Mouse (Mus musculus) testis, postnatal 14 days (tissue): ENCODE results near the gene Ank3.
A peak's percentile ranks its signal among the peaks of the same experiment; 100 is the strongest.

Source experiments
- DNase-seq: peaks from one replicate; pipeline ENCODE4 v3.0.0; 2021; ENCODE audit warnings: low spot score

The Ank3 gene

DNA sequence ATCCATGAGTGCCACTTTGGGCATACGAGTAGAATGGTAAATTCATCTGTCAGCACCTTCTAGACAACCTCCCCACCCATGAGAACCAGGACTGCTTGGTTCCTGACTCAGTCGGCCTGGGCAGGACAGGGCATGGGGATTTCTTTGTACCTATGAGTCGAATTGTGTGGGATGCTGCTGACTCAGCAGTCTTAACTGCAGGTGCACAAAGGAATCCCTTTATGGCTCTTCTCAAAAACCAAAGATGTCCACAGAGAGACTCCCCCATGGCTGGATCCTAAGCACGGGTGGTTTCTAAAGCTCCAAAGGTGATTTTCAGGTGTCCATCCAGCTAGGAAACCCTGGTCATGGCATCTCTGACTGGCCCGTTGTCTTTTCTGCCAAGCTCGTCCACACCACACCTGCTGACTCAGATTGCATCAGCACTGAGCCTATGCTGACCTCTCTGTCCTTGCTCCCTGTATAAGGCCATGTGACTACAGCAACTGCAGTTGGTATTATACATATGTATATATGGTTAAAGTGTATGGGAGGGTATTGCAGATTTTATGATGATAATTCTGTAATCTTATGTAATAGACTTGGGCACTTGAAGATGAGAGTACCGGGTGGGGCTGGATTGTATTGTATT lies 538.8 kb downstream of the Ank3 start:
- DNase-seq, result no peak

DNA sequence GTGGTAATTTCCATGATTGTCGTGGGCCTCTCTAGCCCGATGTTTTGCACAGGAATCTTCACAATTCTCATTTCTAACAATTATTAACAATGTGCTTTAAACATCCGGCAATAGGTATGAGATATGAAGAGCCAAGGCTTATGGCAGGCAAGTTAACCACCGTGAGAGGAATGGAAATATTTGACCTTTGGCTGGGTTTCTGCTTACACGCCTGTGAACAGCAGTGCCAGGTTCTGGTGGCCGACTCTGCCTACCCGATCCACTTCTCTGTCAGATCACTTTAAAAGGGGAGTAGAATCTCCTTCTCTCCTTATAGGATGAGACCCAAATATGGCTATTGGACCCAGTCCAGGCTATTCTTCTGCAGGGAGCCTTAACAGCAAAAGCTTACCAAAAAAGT lies 540.6 kb downstream of the Ank3 start:
- DNase-seq, result no peak

DNA sequence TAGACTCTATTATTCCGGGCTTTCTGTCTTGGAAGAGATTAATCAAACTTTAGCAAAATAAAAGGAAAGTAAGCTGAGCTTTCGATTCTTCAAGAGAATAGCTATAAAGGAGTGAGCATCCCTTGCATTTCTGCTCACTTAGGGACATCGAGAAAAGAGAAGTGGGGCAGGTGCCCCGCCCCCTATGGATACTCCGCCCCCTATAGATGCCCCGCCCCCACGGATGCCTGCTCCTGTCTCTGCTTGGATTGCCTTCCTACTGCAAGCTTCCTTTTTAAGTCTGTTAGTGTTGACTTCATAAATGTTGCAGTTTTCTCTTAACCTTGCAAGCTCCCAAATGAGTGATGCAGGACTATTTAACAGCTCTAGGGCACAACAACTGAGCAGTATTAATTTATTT lies 541.4 kb downstream of the Ank3 start:
- no peak for DNase-seq

- no peak for DNase-seq
These were observed 542.4 kb downstream of the Ank3 start for GRCm38 (mm10) chr10:69941001-69941400.

DNA sequence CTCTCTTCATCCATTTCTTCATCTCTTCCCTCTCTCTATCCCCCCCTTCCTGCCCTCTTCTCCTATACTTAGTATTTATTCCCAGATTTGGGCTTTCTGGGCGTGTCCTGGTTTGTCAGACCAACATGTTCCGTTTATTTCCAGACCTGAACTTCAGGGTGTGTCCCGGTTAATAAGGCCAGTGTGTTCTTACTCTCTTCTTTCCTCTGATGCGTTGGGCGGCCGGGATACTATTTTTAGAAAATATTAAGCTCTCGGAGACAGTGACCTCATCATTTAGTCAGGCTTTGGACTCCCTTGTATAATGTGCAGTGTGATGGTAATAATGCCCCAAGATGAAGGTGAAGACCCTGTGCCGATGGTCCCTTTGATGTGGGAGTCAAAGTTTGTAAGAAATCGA lies 546.3 kb downstream of the Ank3 start:
- DNase-seq, result no peak

- DNase-seq, result no peak
These were observed 547.3 kb downstream of the Ank3 start for GRCm38 (mm10) chr10:69945870-69946269.

DNA sequence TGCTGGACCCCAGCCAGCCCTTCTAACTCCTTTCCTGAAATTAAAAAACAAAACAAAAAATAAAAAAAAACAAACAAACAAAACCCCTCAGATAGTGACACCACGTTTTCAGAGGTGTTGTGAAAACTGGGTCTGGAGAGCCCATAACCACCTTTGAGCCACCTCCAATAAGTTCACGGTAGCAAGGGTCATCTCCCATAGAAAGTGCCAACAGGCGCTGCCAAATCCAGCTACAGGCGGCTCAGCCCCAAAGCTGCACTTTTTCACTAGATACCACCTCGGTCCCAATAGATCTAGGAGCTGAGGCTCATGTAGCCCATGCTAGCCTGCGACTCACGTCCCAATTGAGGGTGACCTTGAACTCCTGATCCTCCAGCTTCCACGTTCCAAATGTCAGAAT lies 547.7 kb downstream of the Ank3 start:
- no peak for DNase-seq

DNA sequence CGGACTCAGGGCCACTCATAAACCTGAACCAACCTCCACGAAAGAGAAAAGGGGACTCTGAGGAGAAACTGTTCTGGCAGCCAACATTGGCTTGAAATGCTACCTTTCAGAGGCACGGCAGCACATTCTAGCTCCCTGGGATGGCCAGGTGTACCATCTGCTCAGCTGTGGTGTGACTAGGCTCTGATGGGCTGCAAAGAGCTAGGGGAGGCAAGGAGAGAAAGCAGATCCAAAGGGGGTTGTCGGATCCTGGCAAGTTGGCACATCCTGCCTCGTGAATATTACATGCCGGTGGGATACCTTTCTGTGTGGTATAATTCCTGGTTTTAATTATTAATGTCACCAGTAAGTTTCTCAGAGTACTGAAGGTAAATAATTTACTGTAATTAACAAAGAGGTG lies 548.5 kb downstream of the Ank3 start:
- no peak for DNase-seq

GRCm38 (mm10) chr10:69950236-69950918 lies 551.8 kb downstream of the Ank3 start:
- no peak for DNase-seq

DNA sequence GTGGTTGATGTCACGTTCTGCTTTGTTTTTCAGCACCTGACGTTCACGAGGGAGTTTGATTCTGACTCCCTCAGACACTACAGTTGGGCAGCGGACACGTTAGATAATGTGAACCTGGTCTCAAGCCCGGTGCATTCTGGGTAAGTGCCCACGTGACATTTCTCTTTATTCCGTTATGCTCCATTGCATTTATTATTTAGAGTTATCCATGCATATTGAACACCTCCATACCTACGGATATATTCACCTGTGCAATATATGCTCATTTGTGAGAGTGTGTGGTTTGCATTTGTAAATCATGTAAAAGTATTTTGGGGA lies 552.3 kb downstream of the Ank3 start:
- DNase-seq, result no peak

DNA sequence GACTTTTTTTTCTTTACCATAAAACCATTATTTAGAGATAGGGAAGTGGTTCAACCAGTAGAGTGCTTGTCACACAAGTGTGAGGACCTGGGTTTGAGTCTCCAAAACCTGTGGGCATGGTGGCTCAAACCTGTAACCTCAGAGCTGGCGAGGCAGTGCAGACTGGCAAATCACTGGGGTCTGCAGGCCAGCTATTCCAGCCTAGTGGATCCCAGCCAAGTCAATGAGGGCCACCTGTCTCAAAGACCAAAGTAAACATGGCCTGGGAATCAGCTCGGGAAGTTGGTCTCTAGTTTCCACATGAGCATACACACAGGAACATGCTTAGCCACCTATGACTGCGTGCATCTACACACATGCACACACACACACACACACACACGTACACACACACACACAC lies 552.9 kb downstream of the Ank3 start:
- DNase-seq, result no peak

DNA sequence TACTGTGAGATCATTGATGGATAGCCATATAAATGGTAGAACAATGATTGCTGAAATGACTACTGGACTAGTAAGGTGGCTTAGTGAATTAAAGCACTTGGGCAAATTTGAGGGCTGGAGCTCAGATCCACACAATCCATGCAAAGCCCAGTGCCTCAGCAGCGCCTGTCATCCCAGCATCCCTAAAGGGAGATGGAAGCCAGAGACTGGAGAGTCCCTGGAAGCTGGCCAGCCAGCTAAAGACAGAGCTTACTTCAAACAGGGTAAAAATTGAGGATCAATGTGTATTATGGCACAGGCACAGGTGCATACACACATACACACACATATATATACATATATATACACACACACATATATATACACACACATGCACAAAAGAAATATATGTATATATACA lies 553.7 kb downstream of the Ank3 start:
- DNase-seq, result no peak

GRCm38 (mm10) chr10:69954657-69955267 lies 556.2 kb downstream of the Ank3 start:
- DNase-seq, result no peak

DNA sequence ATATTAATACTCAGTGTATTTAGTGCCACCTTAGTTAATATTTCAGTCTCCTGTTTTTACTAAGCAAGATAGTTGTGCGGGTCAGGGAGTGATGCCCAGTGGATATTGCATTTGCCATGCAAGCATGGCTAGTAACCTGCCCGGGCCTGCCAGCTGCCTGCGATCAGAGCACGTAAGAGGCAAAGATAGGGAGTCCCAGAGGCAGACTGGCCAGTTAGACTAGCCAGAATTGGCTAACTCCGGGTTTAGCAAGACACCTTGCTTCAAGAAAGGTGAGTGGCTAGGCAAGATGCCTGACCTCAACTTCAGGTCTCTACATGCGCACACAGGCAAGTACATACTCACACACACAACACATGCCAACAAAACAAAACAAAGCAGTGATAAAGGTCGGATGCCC lies 563.7 kb downstream of the Ank3 start:
- no peak for DNase-seq

DNA sequence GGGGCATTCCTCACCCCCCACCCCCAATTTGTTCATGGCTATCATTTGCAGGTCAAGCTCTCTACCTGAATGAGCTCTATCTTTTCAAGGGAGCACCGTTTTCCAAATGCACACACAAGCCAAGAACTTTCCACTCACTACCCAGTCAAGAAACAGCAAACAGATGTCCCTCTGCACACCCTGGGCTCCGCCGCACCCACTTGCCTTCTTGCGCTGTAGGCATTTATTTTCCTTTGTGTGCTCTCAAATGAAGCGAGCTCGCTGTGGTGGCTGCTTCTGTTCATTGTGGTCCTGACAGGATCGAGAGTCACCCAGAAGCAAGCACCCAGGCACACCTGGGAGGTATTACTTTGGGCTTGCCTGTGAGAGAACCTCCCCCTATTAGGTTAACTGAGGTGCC lies 564.4 kb downstream of the Ank3 start:
- no peak for DNase-seq

GRCm38 (mm10) chr10:69964611-69965010 lies 566.0 kb downstream of the Ank3 start:
- no peak for DNase-seq

GRCm38 (mm10) chr10:69965085-69965484 lies 566.5 kb downstream of the Ank3 start:
- no peak for DNase-seq

DNA sequence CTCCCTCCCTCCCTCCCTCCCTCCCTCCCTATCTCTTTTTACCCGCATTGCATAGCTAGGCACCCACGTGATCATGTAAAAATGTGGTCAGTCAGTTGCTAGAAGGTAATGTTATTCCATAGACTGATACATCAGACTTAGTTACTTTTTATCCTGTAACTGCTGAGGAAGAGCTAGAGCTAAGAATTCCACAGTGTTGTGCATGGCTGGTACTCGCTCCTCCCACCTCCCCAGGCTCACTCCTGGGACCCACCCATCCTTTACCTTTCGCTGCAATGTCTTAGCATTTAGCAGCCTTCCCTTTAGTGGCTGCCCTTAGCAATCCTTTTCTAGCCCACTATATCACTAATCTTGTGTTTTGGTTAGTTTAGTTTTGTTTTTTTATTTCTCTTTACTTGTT lies 569.4 kb downstream of the Ank3 start:
- no peak for DNase-seq

DNA sequence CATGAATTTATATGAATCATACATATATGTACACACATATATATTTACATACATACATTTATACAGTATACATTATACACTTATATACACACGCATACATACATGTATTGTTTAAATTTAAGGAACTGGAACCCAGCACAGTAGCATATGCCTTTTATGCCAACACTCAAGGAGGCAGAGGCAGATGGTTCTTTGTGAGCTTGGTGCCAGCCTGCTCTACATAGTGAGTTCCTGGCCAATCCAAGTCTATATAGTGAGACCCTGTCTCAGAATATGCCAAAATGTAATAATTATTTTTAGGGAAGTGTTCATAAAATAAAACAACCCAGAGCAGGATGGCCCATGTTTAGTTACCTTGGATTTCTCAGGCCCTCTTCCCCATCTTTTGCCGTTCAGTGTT lies 581.1 kb downstream of the Ank3 start:
- no peak for DNase-seq

GRCm38 (mm10) chr10:69981386-69982097 lies 583.0 kb downstream of the Ank3 start:
- peak; percentile 33 for DNase-seq

GRCm38 (mm10) chr10:69982701-69983100 lies 584.1 kb downstream of the Ank3 start:
- DNase-seq, result no peak

GRCm38 (mm10) chr10:69987496-69987895 lies 588.9 kb downstream of the Ank3 start:
- no peak for DNase-seq

- no peak for DNase-seq
These were observed 598.5 kb downstream of the Ank3 start for GRCm38 (mm10) chr10:69997082-69997481.
